Mouse (Mus musculus): ENCODE results near the gene Cds2. TPM values are rescaled to one million over a fixed set of nuclear protein-coding genes. Genes with fewer than 3 reads are reported as not detected.

Cds2 gene
- total and polyA plus RNA-seq, 2 experiments: 41.6 to 48.1 TPM

GRCm38 (mm10) chr2:132269217-132269616 is 6.3 kb downstream of the Cds2 start:
- DNase-seq (ENCODE audit: extremely low read depth, low read depth, low spot score): peak; percentile 76
- Histone ChIP-seq H3K79me2 (ENCODE audit: control insufficient read depth, insufficient read depth, low read length) (peaks cover 31% of the 10 kb centered on the region), H3K9ac (ENCODE audit: low read depth, low read length) (no peak overlapping the region), H3K4me1 (ENCODE audit: control insufficient read depth, insufficient read depth, low read length) (peaks cover 40% of the 10 kb centered on the region), H3K4me3 (ENCODE audit: insufficient read depth, low read depth, low read length) (no peak overlapping the region), H3K36me3 (ENCODE audit: control insufficient read depth, insufficient read depth, low read length) (no peaks in the 10 kb centered on the region), H3K27ac (replicated peaks; ENCODE audit: insufficient read depth, low read depth, low read length) (peak overlapping the region; percentile 98), H3K27me3 (ENCODE audit: control insufficient read depth, insufficient read depth, low read length) (no peaks in the 10 kb centered on the region)
- no peak for TF ChIP-seq CTCF (IDR thresholded peaks at IDR 0.05; ENCODE audit: low read depth, low read length)
- no peak for TF ChIP-seq POLR2A (IDR thresholded peaks at IDR 0.05; ENCODE audit: extremely low read depth, insufficient read depth, low read length)
- WGBS: 27% methylated on average over 3 of the region's 3 CpGs

- Histone ChIP-seq H3K27me3 (ENCODE audit: control insufficient read depth, insufficient read depth, low read length) (no peaks in the 10 kb centered on the region), H3K9ac (ENCODE audit: low read depth, low read length) (peak overlapping the region; percentile 37; the same call in 1 of the 2 replicates), H3K79me2 (ENCODE audit: control insufficient read depth, insufficient read depth, low read length) (peaks cover 31% of the 10 kb centered on the region), H3K4me3 (ENCODE audit: insufficient read depth, low read depth, low read length) (no peak overlapping the region), H3K4me1 (ENCODE audit: control insufficient read depth, insufficient read depth, low read length) (peaks cover 29% of the 10 kb centered on the region), H3K36me3 (ENCODE audit: control insufficient read depth, insufficient read depth, low read length) (no peaks in the 10 kb centered on the region), H3K27ac (replicated peaks; ENCODE audit: insufficient read depth, low read depth, low read length) (peak overlapping the region; percentile 98)
- WGBS: 24% methylated on average over 2 of the region's 2 CpGs
- TF ChIP-seq POLR2A (IDR thresholded peaks at IDR 0.05; ENCODE audit: extremely low read depth, insufficient read depth, low read length) (0 out of 2 replicates have a peak, but pooled peaks have one; percentile 3), CTCF (IDR thresholded peaks at IDR 0.05; ENCODE audit: low read depth, low read length) (no peak)
- DNase-seq (ENCODE audit: extremely low read depth, low read depth, low spot score): peak; percentile 94
Observed at GRCm38 (mm10) chr2:132270331-132270951, 7.5 kb downstream of the Cds2 start.

GRCm38 (mm10) chr2:132272694-132273389 is 9.9 kb downstream of the Cds2 start:
- no peak overlapping the region for H3K4me3 ChIP-seq (ENCODE audit: insufficient read depth, low read depth, low read length)
- H3K27ac ChIP-seq (replicated peaks; ENCODE audit: insufficient read depth, low read depth, low read length): no peak overlapping the region
- 30% methylated on average over 6 of the region's 6 CpGs for WGBS
- no peak for DNase-seq (ENCODE audit: extremely low read depth, low read depth, low spot score)
- no peak overlapping the region for H3K9ac ChIP-seq (ENCODE audit: low read depth, low read length)
- no peaks in the 10 kb centered on the region for H3K27me3 ChIP-seq (ENCODE audit: control insufficient read depth, insufficient read depth, low read length)
- peaks cover 41% of the 10 kb centered on the region for H3K79me2 ChIP-seq (ENCODE audit: control insufficient read depth, insufficient read depth, low read length)
- peaks cover 27% of the 10 kb centered on the region for H3K4me1 ChIP-seq (ENCODE audit: control insufficient read depth, insufficient read depth, low read length)
- H3K36me3 ChIP-seq (ENCODE audit: control insufficient read depth, insufficient read depth, low read length): no peaks in the 10 kb centered on the region
- no peak for TF ChIP-seq POLR2A (IDR thresholded peaks at IDR 0.05; ENCODE audit: extremely low read depth, insufficient read depth, low read length)
- no peak for TF ChIP-seq CTCF (IDR thresholded peaks at IDR 0.05; ENCODE audit: low read depth, low read length)

- Histone ChIP-seq H3K4me1 (ENCODE audit: control insufficient read depth, insufficient read depth, low read length) (peaks cover 30% of the 10 kb centered on the region), H3K36me3 (ENCODE audit: control insufficient read depth, insufficient read depth, low read length) (no peaks in the 10 kb centered on the region), H3K9ac (ENCODE audit: low read depth, low read length) (no peak overlapping the region), H3K27ac (replicated peaks; ENCODE audit: insufficient read depth, low read depth, low read length) (no peak overlapping the region), H3K27me3 (ENCODE audit: control insufficient read depth, insufficient read depth, low read length) (no peaks in the 10 kb centered on the region), H3K79me2 (ENCODE audit: control insufficient read depth, insufficient read depth, low read length) (peaks cover 50% of the 10 kb centered on the region), H3K4me3 (ENCODE audit: insufficient read depth, low read depth, low read length) (no peak overlapping the region)
- TF ChIP-seq POLR2A (IDR thresholded peaks at IDR 0.05; ENCODE audit: extremely low read depth, insufficient read depth, low read length): no peak
- TF ChIP-seq CTCF (IDR thresholded peaks at IDR 0.05; ENCODE audit: low read depth, low read length): peak; percentile 67
- 67% methylated on average over 4 of the region's 4 CpGs for WGBS
- no peak for DNase-seq (ENCODE audit: extremely low read depth, low read depth, low spot score)
Observed at GRCm38 (mm10) chr2:132275527-132275926, 12.6 kb downstream of the Cds2 start.

DNA sequence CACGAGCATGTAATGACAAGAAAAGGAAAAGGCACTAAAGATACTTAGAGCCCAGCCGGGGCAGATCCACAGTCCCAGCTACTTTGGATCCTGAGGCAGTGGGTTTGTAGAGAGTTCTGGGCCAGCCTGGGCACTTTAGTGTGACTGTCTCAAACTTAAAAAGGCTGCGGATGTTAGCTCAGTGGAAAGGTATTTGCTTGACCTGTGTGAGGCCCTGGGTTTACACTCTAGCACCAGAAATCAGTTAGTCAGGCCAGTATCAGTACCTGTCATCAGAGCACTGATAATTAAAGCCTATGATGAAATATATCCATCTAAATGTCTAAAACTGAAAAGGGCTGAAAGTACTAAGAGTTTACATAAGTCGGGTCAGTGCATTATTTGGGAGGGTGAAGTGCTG is 13.3 kb downstream of the Cds2 start:
- H3K79me2 ChIP-seq (ENCODE audit: control insufficient read depth, insufficient read depth, low read length): peaks cover 44% of the 10 kb centered on the region

More for the DNA sequence above, 13.3 kb downstream of the Cds2 start:
- H3K9ac ChIP-seq (ENCODE audit: low read depth, low read length): no peak overlapping the region
- peak overlapping the region; percentile 36; the same call in 1 of the 2 replicates for H3K27ac ChIP-seq (replicated peaks; ENCODE audit: insufficient read depth, low read depth, low read length)
- 39% methylated on average over 4 of the region's 4 CpGs for WGBS
- H3K4me3 ChIP-seq (ENCODE audit: insufficient read depth, low read depth, low read length): no peak overlapping the region
- peak; percentile 54 for DNase-seq (ENCODE audit: extremely low read depth, low read depth, low spot score)
- H3K36me3 ChIP-seq (ENCODE audit: control insufficient read depth, insufficient read depth, low read length): no peaks in the 10 kb centered on the region
- H3K4me1 ChIP-seq (ENCODE audit: control insufficient read depth, insufficient read depth, low read length): peaks cover 29% of the 10 kb centered on the region
- no peak for TF ChIP-seq CTCF (IDR thresholded peaks at IDR 0.05; ENCODE audit: low read depth, low read length)
- TF ChIP-seq POLR2A (IDR thresholded peaks at IDR 0.05; ENCODE audit: extremely low read depth, insufficient read depth, low read length): no peak
- no peaks in the 10 kb centered on the region for H3K27me3 ChIP-seq (ENCODE audit: control insufficient read depth, insufficient read depth, low read length)
